Mouse (Mus musculus): Measurements from ENCODE around the gene 1700003E16Rik. TPM values are rescaled to one million over a fixed set of nuclear protein-coding genes. Genes with fewer than 3 reads are reported as not detected.
"Not testable (repeated sequence)": the region's sequence is repeated elsewhere in the genome, so short reads cannot be mapped to it uniquely, and the experiment has no call there.

1700003E16Rik gene
- polyA plus RNA-seq, 1 experiment from 2014 or later = 2.0 TPM

DNA sequence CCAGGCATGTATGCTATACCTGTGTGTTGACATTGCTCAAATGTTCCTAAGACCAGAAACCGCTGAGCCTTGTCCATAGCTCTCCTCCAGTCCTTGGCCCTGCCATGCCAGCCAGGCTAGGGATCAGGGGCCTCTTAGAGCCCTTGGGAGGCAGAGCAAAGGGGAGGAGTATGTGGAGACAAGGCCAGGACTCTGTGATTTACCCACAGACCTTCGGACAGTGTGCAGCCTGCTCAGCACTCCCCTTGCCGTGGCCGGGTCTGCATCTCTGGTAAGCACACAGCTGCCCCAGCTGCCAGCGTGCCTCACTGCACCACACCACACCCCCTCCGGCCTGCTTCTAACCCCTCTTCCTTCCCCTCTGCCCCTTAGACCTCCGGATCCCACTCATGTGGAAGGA is 8.9 kb upstream of the 1700003E16Rik start:
- H3K36me3 ChIP-seq = peaks cover 66% of the 10 kb centered on the region
- H3K4me3 ChIP-seq = no peak overlapping the region
- no peak overlapping the region for H3K27ac ChIP-seq (replicated peaks)
- no peak for DNase-seq (ENCODE audit: low spot score)
- WGBS = 59% methylated on average over 7 of the region's 7 CpGs
- no peaks in the 10 kb centered on the region for H3K9me3 ChIP-seq (replicated peaks)
- H3K4me1 ChIP-seq = peaks cover 42% of the 10 kb centered on the region
- peaks cover 2% of the 10 kb centered on the region for H3K27me3 ChIP-seq (ENCODE audit: low read depth, poor library complexity, severe bottlenecking)

DNA sequence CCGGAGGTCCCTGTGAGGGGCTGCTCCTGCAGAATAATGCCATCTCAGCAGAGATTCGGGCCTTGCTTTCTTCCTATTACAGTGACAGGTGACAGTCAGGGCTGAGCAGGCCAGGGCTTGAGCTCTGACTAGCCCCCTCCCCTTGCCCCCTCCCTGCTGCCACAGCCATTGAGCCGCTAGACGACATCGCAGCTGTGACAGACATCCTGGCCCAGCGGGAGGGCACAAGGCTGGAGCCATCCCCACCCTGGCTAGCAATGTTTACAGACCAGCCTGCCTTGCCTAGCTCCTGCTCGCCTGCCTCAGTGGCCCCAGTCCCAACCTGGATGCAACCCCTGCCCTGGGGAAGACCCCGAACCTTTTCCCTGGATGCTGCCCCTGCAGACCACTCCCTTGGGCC is 4.5 kb upstream of the 1700003E16Rik start:
- H3K27ac ChIP-seq (replicated peaks) = peak overlapping the region; percentile 52; the same call in 1 of the 2 replicates
- H3K27me3 ChIP-seq (ENCODE audit: low read depth, poor library complexity, severe bottlenecking) = peaks cover 16% of the 10 kb centered on the region
- DNase-seq (ENCODE audit: low spot score) = no peak
- H3K9me3 ChIP-seq (replicated peaks) = no peaks in the 10 kb centered on the region
- H3K4me1 ChIP-seq = peaks cover 55% of the 10 kb centered on the region
- WGBS = 26% methylated on average over 8 of the region's 8 CpGs
- H3K4me3 ChIP-seq = no peak overlapping the region
- H3K36me3 ChIP-seq = peaks cover 74% of the 10 kb centered on the region

DNA sequence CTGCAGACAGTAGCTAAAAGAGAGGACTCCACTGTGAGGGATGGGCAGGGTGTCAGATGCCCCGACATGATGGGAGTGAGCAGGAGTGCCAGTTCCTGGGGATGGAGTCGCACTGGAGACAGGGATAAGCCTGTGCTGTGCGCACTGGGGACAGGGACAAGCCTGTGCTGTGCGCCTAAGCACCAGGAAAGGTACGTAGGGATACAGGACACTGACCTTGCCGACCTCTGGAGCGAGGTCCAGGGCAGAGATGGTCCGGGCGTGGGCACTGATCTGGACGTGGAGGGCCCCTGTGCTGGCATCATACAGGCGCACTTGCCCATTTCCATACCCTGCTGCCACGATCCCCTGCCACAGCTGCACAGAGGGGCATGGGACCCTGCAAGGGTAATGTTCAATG is 3.2 kb upstream of the 1700003E16Rik start:
- Histone ChIP-seq H3K4me1 (peaks cover 49% of the 10 kb centered on the region), H3K36me3 (peaks cover 61% of the 10 kb centered on the region), H3K27ac (replicated peaks) (no peak overlapping the region), H3K27me3 (ENCODE audit: low read depth, poor library complexity, severe bottlenecking) (peaks cover 23% of the 10 kb centered on the region), H3K4me3 (no peak overlapping the region), H3K9me3 (replicated peaks) (no peaks in the 10 kb centered on the region)
- 85% methylated on average over 12 of the region's 12 CpGs for WGBS
- no peak for DNase-seq (ENCODE audit: low spot score)

DNA sequence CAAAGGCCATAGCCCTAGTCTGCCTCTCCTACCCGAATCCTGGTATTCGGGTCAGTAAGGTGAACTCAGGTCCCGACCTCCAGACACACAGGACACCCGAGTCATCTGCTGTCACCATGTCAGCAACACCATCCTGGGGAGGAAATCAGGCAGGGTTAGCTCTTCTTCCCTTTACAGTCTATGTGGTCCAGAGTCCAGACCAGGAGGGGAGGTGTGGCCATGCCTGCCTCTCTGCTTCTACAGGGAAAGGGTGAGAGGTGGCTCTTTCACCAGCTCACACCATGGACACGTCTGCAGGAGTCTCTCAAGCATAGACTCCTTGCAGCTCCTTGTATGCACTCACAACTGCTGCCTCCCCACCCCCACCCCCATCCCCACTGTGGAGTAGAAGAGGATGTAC is 2.7 kb upstream of the 1700003E16Rik start:
- H3K9me3 ChIP-seq (replicated peaks) = no peaks in the 10 kb centered on the region
- H3K27me3 ChIP-seq (ENCODE audit: low read depth, poor library complexity, severe bottlenecking) = peaks cover 23% of the 10 kb centered on the region
- H3K27ac ChIP-seq (replicated peaks) = no peak overlapping the region
- WGBS = 80% methylated on average over 5 of the region's 5 CpGs
- H3K4me3 ChIP-seq = no peak overlapping the region
- no peak for DNase-seq (ENCODE audit: low spot score)
- H3K4me1 ChIP-seq = peaks cover 49% of the 10 kb centered on the region
- peaks cover 57% of the 10 kb centered on the region for H3K36me3 ChIP-seq

DNA sequence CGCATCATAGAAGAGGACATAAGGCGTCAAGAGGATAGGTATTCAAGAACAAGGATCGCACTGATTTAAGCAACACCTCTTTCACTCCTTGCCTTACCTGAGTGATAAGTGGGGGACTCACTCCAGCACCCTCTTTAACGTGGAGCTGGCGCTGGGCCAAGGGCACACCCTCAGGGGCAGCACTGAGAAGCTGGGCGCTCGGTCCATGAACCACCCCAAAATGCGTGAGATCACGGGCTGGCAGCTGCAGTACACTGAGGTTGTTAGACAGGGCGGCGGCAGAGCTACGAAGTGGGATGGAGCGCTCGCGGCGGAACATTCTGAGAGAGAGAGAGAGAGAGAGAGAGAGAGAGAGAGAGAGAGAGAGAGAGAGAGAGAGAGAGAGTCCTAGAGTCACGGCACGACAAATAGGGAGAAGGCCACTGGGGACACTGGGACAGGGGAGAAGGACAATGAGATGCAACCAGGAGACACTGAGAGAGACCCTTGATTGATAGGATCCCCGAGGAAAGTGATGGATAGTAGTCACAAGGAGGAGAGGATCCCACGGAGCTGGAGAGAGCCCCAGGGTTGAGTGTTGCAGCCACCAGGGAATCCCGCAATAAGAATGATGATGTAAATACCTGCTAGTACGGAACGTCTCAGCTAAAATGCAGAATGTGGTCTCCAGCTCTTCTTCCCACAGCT is 509 bp upstream of the 1700003E16Rik start:
- WGBS = 9% methylated on average over 23 of the region's 23 CpGs
- peaks cover 34% of the 10 kb centered on the region for H3K27me3 ChIP-seq (ENCODE audit: low read depth, poor library complexity, severe bottlenecking)
- peaks cover 34% of the 10 kb centered on the region for H3K36me3 ChIP-seq
- peak overlapping the region; percentile 84 for H3K27ac ChIP-seq (replicated peaks)
- H3K4me3 ChIP-seq = peak overlapping the region; percentile 71
- H3K9me3 ChIP-seq (replicated peaks) = no peaks in the 10 kb centered on the region
- DNase-seq (ENCODE audit: low spot score) = no peak
- peaks cover 46% of the 10 kb centered on the region for H3K4me1 ChIP-seq

DNA sequence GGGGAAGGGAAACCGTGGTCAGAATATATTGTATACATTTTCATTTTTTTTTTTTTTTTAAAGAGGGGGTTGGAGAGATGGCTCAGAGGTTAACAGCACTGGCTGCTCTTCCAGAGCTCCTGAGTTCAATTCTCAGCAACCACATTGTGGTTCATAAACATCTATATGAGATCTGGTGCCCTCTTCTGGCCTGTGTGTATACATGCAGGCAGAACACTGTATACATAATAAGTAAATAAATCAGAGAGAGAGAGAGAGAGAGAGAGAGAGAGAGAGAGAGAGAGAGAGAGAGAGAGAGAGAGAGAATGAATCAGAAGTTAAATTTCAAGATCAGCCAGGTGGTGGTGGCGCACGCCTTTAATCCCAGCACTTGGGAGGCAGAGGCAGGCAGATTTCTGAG is 3.3 kb downstream of the 1700003E16Rik start:
- Histone ChIP-seq H3K4me1 (peaks cover 45% of the 10 kb centered on the region), H3K27me3 (ENCODE audit: low read depth, poor library complexity, severe bottlenecking) (peaks cover 60% of the 10 kb centered on the region)
- H3K9me3 ChIP-seq (replicated peaks); H3K4me3 ChIP-seq; H3K27ac ChIP-seq (replicated peaks); H3K36me3 ChIP-seq; DNase-seq (ENCODE audit: low spot score): not testable (repeated sequence)
- WGBS = 34% methylated on average over 3 of the region's 3 CpGs

DNA sequence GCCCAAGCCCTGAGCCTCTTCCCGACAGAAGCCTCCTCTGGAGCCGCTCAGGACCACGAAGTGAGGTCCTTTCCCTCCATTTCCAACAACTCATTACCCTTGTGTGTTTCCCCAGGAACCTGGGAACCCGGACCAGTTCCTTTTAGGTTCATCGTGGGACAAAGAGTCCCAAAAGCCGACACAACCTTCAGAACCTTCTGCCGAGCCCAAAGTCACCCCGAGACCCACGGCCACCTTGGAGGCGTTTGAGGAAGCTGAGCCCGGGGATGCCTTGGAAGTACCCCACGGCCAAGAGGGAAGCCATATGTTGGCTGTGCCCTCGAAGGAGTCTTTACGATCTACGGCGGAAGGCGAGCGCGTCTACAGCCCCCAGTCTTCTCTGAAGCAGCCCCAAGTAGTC is 5.2 kb downstream of the 1700003E16Rik start:
- H3K9me3 ChIP-seq (replicated peaks) = no peaks in the 10 kb centered on the region
- WGBS = 6% methylated on average over 19 of the region's 19 CpGs
- peaks cover 37% of the 10 kb centered on the region for H3K4me1 ChIP-seq
- no peak overlapping the region for H3K27ac ChIP-seq (replicated peaks)
- peak overlapping the region; percentile 48 for H3K4me3 ChIP-seq
- no peak for DNase-seq (ENCODE audit: low spot score)
- H3K36me3 ChIP-seq = no peaks in the 10 kb centered on the region
- H3K27me3 ChIP-seq (ENCODE audit: low read depth, poor library complexity, severe bottlenecking) = peaks cover 47% of the 10 kb centered on the region

DNA sequence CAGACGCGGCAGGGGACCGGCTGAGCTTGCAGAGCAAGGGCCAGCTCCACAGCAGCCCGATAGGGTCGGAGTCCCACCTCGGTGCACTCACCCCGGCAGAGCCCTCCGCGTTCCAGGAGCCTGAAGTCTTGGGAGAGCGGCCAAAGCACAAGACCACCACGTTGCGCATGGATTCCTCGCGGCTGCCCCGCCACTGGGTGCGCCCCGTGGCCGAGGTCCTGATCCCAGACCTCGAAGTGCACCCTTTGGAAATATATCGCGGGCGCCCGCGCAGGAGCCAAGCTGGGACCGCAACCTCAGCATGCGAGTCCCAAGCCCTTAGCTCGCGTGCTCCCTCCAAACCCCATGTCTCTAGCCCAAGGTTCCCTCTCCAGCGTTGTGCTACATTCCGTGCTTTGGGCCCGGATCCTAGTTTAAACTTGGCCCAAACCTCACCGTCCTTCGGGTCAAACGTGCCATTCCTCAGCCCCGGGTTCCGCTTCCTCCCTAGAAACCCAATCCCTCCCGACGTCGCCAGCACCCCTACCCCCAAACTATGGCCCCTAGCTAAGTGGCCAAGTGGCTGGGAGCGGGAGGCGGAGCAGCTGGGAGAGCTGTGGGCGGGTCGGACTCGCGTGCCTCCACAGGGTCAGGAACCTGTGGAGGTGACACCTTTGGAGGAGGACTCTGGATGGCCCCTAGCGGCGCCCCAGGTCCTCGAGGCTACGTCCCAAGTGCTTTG is 5.9 kb downstream of the 1700003E16Rik start:
- no peaks in the 10 kb centered on the region for H3K36me3 ChIP-seq
- peak overlapping the region; percentile 48 for H3K4me3 ChIP-seq
- DNase-seq (ENCODE audit: low spot score) = peak; percentile 50
- peaks cover 44% of the 10 kb centered on the region for H3K27me3 ChIP-seq (ENCODE audit: low read depth, poor library complexity, severe bottlenecking)
- H3K27ac ChIP-seq (replicated peaks) = peak overlapping the region; percentile 50; the same call in 1 of the 2 replicates
- under 1% methylated on average over 49 of the region's 49 CpGs for WGBS
- no peaks in the 10 kb centered on the region for H3K9me3 ChIP-seq (replicated peaks)
- H3K4me1 ChIP-seq = peaks cover 39% of the 10 kb centered on the region

DNA sequence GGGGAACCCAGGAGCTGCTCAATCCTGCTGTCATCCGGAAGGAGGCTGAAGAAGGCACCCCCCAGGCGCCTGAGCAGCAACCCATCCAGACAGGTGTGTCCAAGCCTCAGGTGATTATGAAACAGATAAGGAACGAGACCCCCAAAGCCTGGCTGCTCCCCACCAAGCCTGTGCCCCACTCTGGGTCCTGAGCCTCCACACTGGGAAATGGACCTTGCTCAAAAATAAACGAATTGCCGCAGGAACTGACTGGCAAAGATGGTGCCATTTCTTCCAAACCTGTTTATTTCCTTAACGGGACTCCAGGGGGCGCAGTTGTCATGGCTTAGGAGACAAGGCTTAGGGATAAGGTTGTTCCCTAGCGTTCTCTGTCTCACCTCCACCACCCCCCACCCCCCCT is 6.5 kb downstream of the 1700003E16Rik start:
- H3K36me3 ChIP-seq = no peaks in the 10 kb centered on the region
- H3K27ac ChIP-seq (replicated peaks) = no peak overlapping the region
- H3K9me3 ChIP-seq (replicated peaks) = no peaks in the 10 kb centered on the region
- H3K27me3 ChIP-seq (ENCODE audit: low read depth, poor library complexity, severe bottlenecking) = peaks cover 41% of the 10 kb centered on the region
- 0% methylated on average over 8 of the region's 8 CpGs for WGBS
- peak; percentile 70 for DNase-seq (ENCODE audit: low spot score)
- peaks cover 44% of the 10 kb centered on the region for H3K4me1 ChIP-seq
- peak overlapping the region; percentile 48 for H3K4me3 ChIP-seq

DNA sequence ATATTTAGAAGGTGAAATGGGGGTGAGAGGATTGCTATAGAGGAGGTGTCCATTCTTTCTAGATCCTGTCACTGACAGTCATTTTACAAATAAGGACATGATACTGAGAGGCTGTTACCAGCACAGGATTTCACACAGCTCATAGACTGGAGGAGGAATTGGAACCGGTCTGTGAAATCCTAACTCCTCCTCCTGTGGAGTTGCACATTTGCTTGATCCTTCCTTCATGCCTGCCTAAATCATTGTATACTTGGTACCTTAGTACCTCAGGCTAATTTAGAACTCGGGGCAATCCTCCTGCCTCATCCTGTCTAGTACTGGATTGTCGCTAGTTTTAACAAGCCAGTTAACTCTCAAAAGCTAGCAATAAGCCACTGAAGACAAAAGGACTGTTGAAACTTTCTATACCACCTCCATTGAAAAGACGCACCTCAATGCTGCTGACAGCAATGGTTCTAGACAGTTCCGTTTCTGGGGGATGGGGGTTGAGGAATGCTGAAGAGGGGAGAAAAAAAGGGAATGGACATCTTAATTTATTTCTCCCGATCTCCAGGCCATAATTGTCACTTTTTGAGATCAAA is 8.9 kb downstream of the 1700003E16Rik start:
- DNase-seq (ENCODE audit: low spot score) = no peak
- Histone ChIP-seq H3K27me3 (ENCODE audit: low read depth, poor library complexity, severe bottlenecking) (peaks cover 35% of the 10 kb centered on the region), H3K4me1 (peaks cover 48% of the 10 kb centered on the region), H3K9me3 (replicated peaks) (no peaks in the 10 kb centered on the region), H3K4me3 (peak overlapping the region; percentile 72), H3K27ac (replicated peaks) (peak overlapping the region; percentile 98), H3K36me3 (no peaks in the 10 kb centered on the region; the same call in 1 of the 2 replicates)
- WGBS = 9% methylated on average over 6 of the region's 6 CpGs

DNA sequence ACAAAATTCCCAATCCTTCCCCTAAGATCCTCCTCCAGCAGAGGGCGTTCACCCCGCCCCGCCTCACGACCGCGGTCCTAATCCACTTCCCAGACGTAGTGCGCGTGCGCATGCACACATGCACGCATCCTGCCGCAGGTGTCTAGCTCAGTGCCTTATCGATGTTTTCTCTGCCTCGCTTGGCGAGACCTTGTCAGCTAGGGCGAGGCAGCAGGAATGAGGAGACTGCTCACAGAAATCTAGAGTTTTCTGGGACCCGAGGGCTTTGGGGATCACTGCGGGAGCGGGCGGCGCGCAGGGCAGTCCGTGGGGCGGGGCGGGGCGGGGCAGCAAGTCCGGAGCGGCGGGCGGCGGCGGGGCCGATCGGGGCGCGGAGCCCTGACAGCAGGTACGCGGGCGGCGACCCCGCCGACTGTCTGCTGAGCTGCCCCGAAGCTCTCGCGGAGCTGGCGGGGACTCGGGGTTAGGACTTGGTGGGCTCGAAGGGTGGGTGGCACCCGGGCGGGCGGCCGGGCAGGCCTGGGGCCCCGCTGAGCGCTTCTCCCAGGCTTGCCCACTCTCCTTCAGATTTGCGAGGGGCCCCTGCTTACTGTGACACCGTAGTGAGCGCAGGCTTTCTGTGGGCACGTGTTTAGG is 9.5 kb downstream of the 1700003E16Rik start, which contains the start of gene Dctn1:
TSS of gene Dctn1 (plus strand) at position 314 of the 636 bp plus-strand sequence.
- Histone ChIP-seq H3K4me3 (peak within 1 kb of the TSS; percentile 72), H3K27me3 (ENCODE audit: low read depth, poor library complexity, severe bottlenecking) (peaks cover 29% of the 10 kb centered on the region), H3K9me3 (replicated peaks) (no peaks in the 10 kb centered on the region), H3K27ac (replicated peaks) (peak within 1 kb of the TSS; percentile 98), H3K4me1 (peaks cover 48% of the 10 kb centered on the region), H3K36me3 (no peaks in the 10 kb centered on the region; the same call in 1 of the 2 replicates)
- under 1% methylated on average over 58 of the region's 58 CpGs for WGBS
- DNase-seq (ENCODE audit: low spot score) = peak; percentile 94

DNA sequence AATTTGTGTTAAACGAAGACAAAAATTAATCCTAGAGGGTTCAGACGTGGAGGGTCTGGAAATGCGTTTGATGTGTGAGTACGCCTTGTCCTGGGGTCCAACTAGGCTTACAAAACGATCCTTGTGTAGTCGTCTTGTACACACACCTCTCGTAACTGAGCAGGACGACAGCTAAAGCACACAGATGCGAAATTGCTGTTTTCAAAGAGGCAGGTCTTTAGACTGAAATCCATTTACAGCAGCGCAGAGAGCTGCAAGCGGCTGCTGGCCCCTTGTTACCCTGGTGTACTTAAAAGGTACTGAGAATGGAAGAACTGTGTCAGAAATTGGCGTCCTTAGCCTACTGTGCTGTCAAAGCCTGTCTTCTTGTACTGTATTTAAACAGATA is 10.0 kb downstream of the 1700003E16Rik start:
- H3K4me1 ChIP-seq = peaks cover 50% of the 10 kb centered on the region
- no peaks in the 10 kb centered on the region; the same call in 1 of the 2 replicates for H3K36me3 ChIP-seq
- DNase-seq (ENCODE audit: low spot score) = no peak
- H3K27ac ChIP-seq (replicated peaks) = peak overlapping the region; percentile 98
- H3K4me3 ChIP-seq = peak overlapping the region; percentile 72
- no peaks in the 10 kb centered on the region for H3K9me3 ChIP-seq (replicated peaks)
- 2% methylated on average over 12 of the region's 12 CpGs for WGBS
- peaks cover 24% of the 10 kb centered on the region for H3K27me3 ChIP-seq (ENCODE audit: low read depth, poor library complexity, severe bottlenecking)

All from midbrain, embryonic 10.5 days (tissue).